Mouse (Mus musculus): ENCODE data around the gene Ints11. TPM values are rescaled to one million over a fixed set of nuclear protein-coding genes. Genes with fewer than 3 reads are reported as not detected.

Ints11 gene
- polyA plus RNA-seq, 1 experiment from 2014 or later, result 61.3 TPM

Other genes starting within 250 kb of the Ints11 start
- 50.2 and 53.9 TPM in 2 replicates for gene Cdk11b, start 244.7 kb upstream of the Ints11 start, polyA plus RNA-seq (2015; fragmentation: Nextera tagmentation; extraction: Ambion mirVana)
- not detected in 2 replicates for gene Gm10563, start 224.1 kb upstream of the Ints11 start, polyA plus RNA-seq (2015; fragmentation: Nextera tagmentation; extraction: Ambion mirVana)
- gene Mmp23, start 216.2 kb upstream of the Ints11 start, polyA plus RNA-seq (2015; fragmentation: Nextera tagmentation; extraction: Ambion mirVana), result 36.8 and 38.0 TPM in 2 replicates
- gene Mib2, start 200.3 kb upstream of the Ints11 start, polyA plus RNA-seq (2015; fragmentation: Nextera tagmentation; extraction: Ambion mirVana), result 17.8 and 22.6 TPM in 2 replicates
- 6.1 and 7.6 TPM in 2 replicates for gene Fndc10, start 175.2 kb upstream of the Ints11 start, polyA plus RNA-seq (2015; fragmentation: Nextera tagmentation; extraction: Ambion mirVana)
- 150 and 153 TPM in 2 replicates for gene Ssu72, start 164.7 kb upstream of the Ints11 start, polyA plus RNA-seq (2015; fragmentation: Nextera tagmentation; extraction: Ambion mirVana)
- gene Tmem240, start 134.7 kb upstream of the Ints11 start, polyA plus RNA-seq (2015; fragmentation: Nextera tagmentation; extraction: Ambion mirVana), result 0.80 and 0.84 TPM in 2 replicates
- 135 and 156 TPM in 2 replicates for gene Atad3a, start 108.5 kb upstream of the Ints11 start, polyA plus RNA-seq (2015; fragmentation: Nextera tagmentation; extraction: Ambion mirVana)
- 16.7 TPM in 2 replicates for gene Vwa1, start 94.8 kb upstream of the Ints11 start, polyA plus RNA-seq (2015; fragmentation: Nextera tagmentation; extraction: Ambion mirVana)
- 1.00 and 1.1 TPM in 2 replicates for gene Tmem88b, start 83.7 kb upstream of the Ints11 start, polyA plus RNA-seq (2015; fragmentation: Nextera tagmentation; extraction: Ambion mirVana)
- not detected in 2 replicates for gene Ankrd65, start 79.1 kb upstream of the Ints11 start, polyA plus RNA-seq (2015; fragmentation: Nextera tagmentation; extraction: Ambion mirVana)
- 225 and 226 TPM in 2 replicates for gene Mrpl20, start 66.7 kb upstream of the Ints11 start, polyA plus RNA-seq (2015; fragmentation: Nextera tagmentation; extraction: Ambion mirVana)
- 132 and 138 TPM in 2 replicates for gene Ccnl2, start 57.1 kb upstream of the Ints11 start, polyA plus RNA-seq (2015; fragmentation: Nextera tagmentation; extraction: Ambion mirVana)
- gene Aurkaip1, start 38.3 kb upstream of the Ints11 start, polyA plus RNA-seq (2015; fragmentation: Nextera tagmentation; extraction: Ambion mirVana), result 169 and 171 TPM in 2 replicates
- 76.9 and 81.3 TPM in 2 replicates for gene Mxra8, start 29.9 kb upstream of the Ints11 start, polyA plus RNA-seq (2015; fragmentation: Nextera tagmentation; extraction: Ambion mirVana)
- 9.9 and 11.9 TPM in 2 replicates for gene Dvl1, start 22.1 kb upstream of the Ints11 start, polyA plus RNA-seq (2015; fragmentation: Nextera tagmentation; extraction: Ambion mirVana)
- gene Tas1r3, start 6.2 kb upstream of the Ints11 start, polyA plus RNA-seq (2015; fragmentation: Nextera tagmentation; extraction: Ambion mirVana), result 0.25 and 0.51 TPM in 2 replicates
- 20.3 and 20.6 TPM in 2 replicates for gene Cptp, start 106 bp upstream of the Ints11 start, polyA plus RNA-seq (2015; fragmentation: Nextera tagmentation; extraction: Ambion mirVana)
- gene Pusl1, start 22.2 kb downstream of the Ints11 start, polyA plus RNA-seq (2015; fragmentation: Nextera tagmentation; extraction: Ambion mirVana), result 46.6 and 54.0 TPM in 2 replicates
- gene Acap3, start 22.3 kb downstream of the Ints11 start, polyA plus RNA-seq (2015; fragmentation: Nextera tagmentation; extraction: Ambion mirVana), result 12.2 and 13.7 TPM in 2 replicates
- gene Ube2j2, start 74.3 kb downstream of the Ints11 start, polyA plus RNA-seq (2015; fragmentation: Nextera tagmentation; extraction: Ambion mirVana), result 100 and 105 TPM in 2 replicates
- gene C1qtnf12, start 92.8 kb downstream of the Ints11 start, polyA plus RNA-seq (2015; fragmentation: Nextera tagmentation; extraction: Ambion mirVana), result 60.1 and 60.2 TPM in 2 replicates
- gene B3galt6, start 123.1 kb downstream of the Ints11 start, polyA plus RNA-seq (2015; fragmentation: Nextera tagmentation; extraction: Ambion mirVana), result 13.4 and 14.0 TPM in 2 replicates
- 154 and 166 TPM in 2 replicates for gene Sdf4, start 123.3 kb downstream of the Ints11 start, polyA plus RNA-seq (2015; fragmentation: Nextera tagmentation; extraction: Ambion mirVana)
- gene Tnfrsf4, start 144.3 kb downstream of the Ints11 start, polyA plus RNA-seq (2015; fragmentation: Nextera tagmentation; extraction: Ambion mirVana), result 0.49 and 0.52 TPM in 2 replicates
- 1.1 and 1.6 TPM in 2 replicates for gene Tnfrsf18, start 156.6 kb downstream of the Ints11 start, polyA plus RNA-seq (2015; fragmentation: Nextera tagmentation; extraction: Ambion mirVana)
- 3.1 and 3.9 TPM in 2 replicates for gene Ttll10, start 189.9 kb downstream of the Ints11 start, polyA plus RNA-seq (2015; fragmentation: Nextera tagmentation; extraction: Ambion mirVana)
- gene 9430015G10Rik, start 240.4 kb downstream of the Ints11 start, polyA plus RNA-seq (2015; fragmentation: Nextera tagmentation; extraction: Ambion mirVana), result 22.2 and 22.8 TPM in 2 replicates